Mouse (Mus musculus): ENCODE measurements around the gene Rbm47. TPM values are rescaled to one million over a fixed set of nuclear protein-coding genes. Genes with fewer than 3 reads are reported as not detected.
"Not testable (repeated sequence)": the region's sequence is repeated elsewhere in the genome, so short reads cannot be mapped to it uniquely, and the experiment has no call there.

Rbm47 gene
- 1 to 10 TPM; 2.7 to 2.8 TPM for total RNA-seq (2021)
- long read RNA-seq, experiment 1, partial matches to known transcripts, result 0 of 1 reads
- long read RNA-seq, experiment 1, other reads (novel, unspliced or antisense), result 1 of 1 reads
- long read RNA-seq, experiment 2, partial matches to known transcripts, result 0 of 1 reads
- long read RNA-seq, experiment 2, other reads (novel, unspliced or antisense), result 0 of 1 reads

GRCm38 (mm10) chr5:66173018-66173417 lies at the start of gene Rbm47:
Gene Rbm47 (minus strand): TSS chr5:66173118.
- intact Hi-C loops (cut with DNase I), result no loop called here
- no peak for DNase-seq

- no peak for DNase-seq
- intact Hi-C loops (cut with DNase I), result no loop called here
These were observed 47.7 kb upstream of the Rbm47 start for GRCm38 (mm10) chr5:66220620-66221019.

GRCm38 (mm10) chr5:66219692-66220091 lies 46.8 kb upstream of the Rbm47 start:
- no peak for DNase-seq
- intact Hi-C loops (cut with DNase I), result no loop called here

- intact Hi-C loops (cut with DNase I), result no loop called here
- no peak for DNase-seq
These were observed 42.8 kb upstream of the Rbm47 start for GRCm38 (mm10) chr5:66215569-66216277.

GRCm38 (mm10) chr5:66214395-66214935 lies 41.5 kb upstream of the Rbm47 start:
- DNase-seq, result no peak
- intact Hi-C loops (cut with DNase I), result no loop called here

- DNase-seq, result no peak
- intact Hi-C loops (cut with DNase I), result no loop called here
These were observed 36.7 kb upstream of the Rbm47 start for GRCm38 (mm10) chr5:66209532-66210176.

GRCm38 (mm10) chr5:66204966-66205365 lies 32.0 kb upstream of the Rbm47 start:
- no peak for DNase-seq
- intact Hi-C loops (cut with DNase I), result no loop called here

- no peak for DNase-seq
- intact Hi-C loops (cut with DNase I), result no loop called here
These were observed 30.5 kb upstream of the Rbm47 start for GRCm38 (mm10) chr5:66203424-66203823.

GRCm38 (mm10) chr5:66200044-66200443 lies 27.1 kb upstream of the Rbm47 start:
- peak; percentile 3 to 22 for DNase-seq
- intact Hi-C loops (cut with DNase I), result no loop called here

GRCm38 (mm10) chr5:66195323-66195722 lies 22.4 kb upstream of the Rbm47 start:
- no peak for DNase-seq
- intact Hi-C loops (cut with DNase I), result no loop called here

- no peak for DNase-seq
- intact Hi-C loops (cut with DNase I), result no loop called here
These were observed 20.4 kb upstream of the Rbm47 start for GRCm38 (mm10) chr5:66193218-66193846.

GRCm38 (mm10) chr5:66191185-66191503 lies 18.2 kb upstream of the Rbm47 start:
- intact Hi-C loops (cut with DNase I), result no loop called here
- no peak for DNase-seq

- intact Hi-C loops (cut with DNase I), result no loop called here
- DNase-seq, result no peak
These were observed 17.7 kb upstream of the Rbm47 start for GRCm38 (mm10) chr5:66190481-66191184.

GRCm38 (mm10) chr5:66188591-66188990 lies 15.7 kb upstream of the Rbm47 start:
- intact Hi-C loops (cut with DNase I); DNase-seq: not testable (repeated sequence)

- no peak for DNase-seq
- intact Hi-C loops (cut with DNase I), result no loop called here
These were observed 9.2 kb upstream of the Rbm47 start for GRCm38 (mm10) chr5:66182156-66182555.

GRCm38 (mm10) chr5:66174160-66174837 lies 1.4 kb upstream of the Rbm47 start:
- intact Hi-C loops (cut with DNase I), result no loop called here
- DNase-seq, result no peak

GRCm38 (mm10) chr5:66170591-66170990 lies 2.3 kb downstream of the Rbm47 start:
- intact Hi-C loops (cut with DNase I), result no loop called here

GRCm38 (mm10) chr5:66169099-66169485 lies 3.8 kb downstream of the Rbm47 start:
- intact Hi-C loops (cut with DNase I), result no loop called here
- DNase-seq, result no peak

More at GRCm38 (mm10) chr5:66170591-66170990, 2.3 kb downstream of the Rbm47 start:
- no peak for DNase-seq

GRCm38 (mm10) chr5:66168462-66169098 lies 4.3 kb downstream of the Rbm47 start:
- intact Hi-C loops (cut with DNase I), result no loop called here
- no peak for DNase-seq

- DNase-seq, result no peak
- intact Hi-C loops (cut with DNase I), result no loop called here
These were observed 6.0 kb downstream of the Rbm47 start for GRCm38 (mm10) chr5:66166931-66167330.

Data from heart, postnatal 14 days (tissue).